Mouse (Mus musculus): Measurements from ENCODE around the gene Wbp2nl.

DNA sequence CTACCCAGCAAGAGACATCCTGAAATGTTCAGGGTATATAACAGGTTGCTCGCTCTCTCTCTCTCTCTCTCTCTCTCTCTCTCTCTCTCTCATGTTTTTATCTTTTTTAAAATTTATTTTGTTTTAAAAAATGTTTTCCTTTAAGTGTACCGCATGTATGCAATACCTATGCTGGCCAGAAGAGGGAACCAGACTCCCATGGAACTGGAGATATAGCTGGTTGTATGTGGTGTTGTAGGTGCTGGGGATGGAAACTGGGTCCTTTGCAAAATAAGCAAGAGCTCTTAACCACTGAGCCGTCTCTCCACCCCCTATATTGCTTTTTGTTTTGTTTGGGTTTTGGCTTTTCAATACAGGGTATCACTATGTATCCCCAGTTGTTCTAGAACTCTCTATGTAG is 47.2 kb upstream of the Wbp2nl start:
- TF ChIP-seq CTCF (conservative IDR thresholded peaks at IDR 0.05 in 1 of 2, IDR thresholded peaks at IDR 0.05 in 1 of 2; ENCODE audit: low read depth in 2 of 2, low read length in 2 of 2): peak; percentile 14 to 47; a peak in 3 of 4 replicates
- no peak for TF ChIP-seq USF1 (IDR thresholded peaks at IDR 0.05; ENCODE audit: low read depth, low read length)
- no peak for TF ChIP-seq POLR2A (IDR thresholded peaks at IDR 0.05; ENCODE audit: low read depth, low read length)
- TF ChIP-seq MXI1 (IDR thresholded peaks at IDR 0.05; ENCODE audit: low read depth, low read length): no peak
- TF ChIP-seq E2F4 (IDR thresholded peaks at IDR 0.05; ENCODE audit: insufficient replicate concordance, low read depth, low read length): no peak
- TF ChIP-seq MAZ (IDR thresholded peaks at IDR 0.05; ENCODE audit: low read depth, low read length): no peak
- TF ChIP-seq CHD1 (IDR thresholded peaks at IDR 0.05; ENCODE audit: low read depth, low read length): no peak
- no peak for TF ChIP-seq JUND (conservative IDR thresholded peaks at IDR 0.05; ENCODE audit: low read depth, low read length)
- TF ChIP-seq NRF1 (IDR thresholded peaks at IDR 0.05; ENCODE audit: low read depth, low read length): no peak
